ENCODE assay signal across 19 mouse cellular contexts in the genomic region with DNA sequence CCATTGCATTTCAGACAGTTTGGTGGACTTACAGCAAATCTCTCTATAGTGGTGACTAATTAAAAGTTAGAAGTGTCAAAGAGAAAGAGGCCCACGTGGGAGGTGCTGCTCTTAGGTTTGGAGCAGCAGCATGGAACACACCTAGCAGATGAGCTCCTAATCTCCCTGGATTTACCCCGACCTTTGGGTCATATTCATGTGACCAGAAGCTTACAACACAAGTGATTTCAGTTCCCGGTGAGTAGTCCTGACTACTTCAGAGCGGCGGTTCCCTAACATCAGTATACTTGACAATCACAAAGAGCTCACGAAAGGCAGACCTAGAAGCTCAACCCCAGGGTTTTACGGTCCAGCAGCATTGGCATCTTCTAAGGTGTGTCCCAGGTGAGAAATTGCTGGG.
"Had no signal": no experiment of that assay in that cellular context is flagged by ENCODE, and none has a peak within 500 bp of the region (broad histone marks: within the 10 kb centered on the region; RNA-seq: fewer than 3 reads in every experiment).

No protein-coding gene starts in this region.

- DNase-seq: kidney, adult 2 months; kidney, postnatal 25 days; layer of hippocampus, postnatal 36 days; lung, adult 18-20 months; lung, postnatal 10 days; lung, postnatal 36 days; midbrain, embryonic 14.5 days; right cerebral cortex, postnatal 4 days; thymus, adult 2 months; thymus, postnatal 14 days; thymus, postnatal 4 days had no signal

- H3K36me3 ChIP-seq: lung, embryonic 15.5 days had no signal

- H3K4me3 ChIP-seq: layer of hippocampus, adult 2 months; left cerebral cortex, adult 2 months; lung, embryonic 15.5 days; megakaryocyte, embryonic 14.5 days had no signal

- H3K9me3 ChIP-seq: lung, embryonic 15.5 days; megakaryocyte, embryonic 14.5 days had no signal

- H3K27me3 ChIP-seq: lung, embryonic 15.5 days; megakaryocyte, embryonic 14.5 days had no signal

- H3K9ac ChIP-seq: liver, embryonic 14.5 days; lung, embryonic 15.5 days had no signal

- H3K4me2 ChIP-seq: lung, embryonic 15.5 days; midbrain, embryonic 11.5 days had no signal

- H3K4me1 ChIP-seq: lung, embryonic 15.5 days had no signal

- H3K27ac ChIP-seq: kidney, postnatal 0 days; layer of hippocampus, adult 2 months; left cerebral cortex, adult 2 months; liver, embryonic 14.5 days; lung, embryonic 15.5 days; stomach, postnatal 0 days had no signal
